Mouse (Mus musculus) forebrain, embryonic 14.5 days (tissue): ENCODE measurements around the gene Nol10. TPM values are rescaled to one million over a fixed set of nuclear protein-coding genes. Genes with fewer than 3 reads are reported as not detected.

Experiments used
- ATAC-seq: fragments of 200-750 bp; cut with Nextera tagmentation; 2 replicates; pipeline ENCODE4 v1.8.0; 2017; ENCODE audit warnings: mild to moderate bottlenecking, moderate library complexity
- DNase-seq: peaks from one replicate; pipeline ENCODE4 v3.0.0-alpha.2; 2015; ENCODE audit warnings: low spot score
- H3K27ac ChIP-seq: fragments of 300-500 bp; sonication (generic); 2 replicates; pipeline ENCODE4 v1.5.1; 2014; ENCODE audit warnings: low read depth, mild to moderate bottlenecking, control low read depth, low read length, moderate library complexity
- H3K27me3 ChIP-seq: fragments of 300-500 bp; sonication (generic); replicated peaks from 2 replicates; pipeline ENCODE4 v1.6.1; 2014; ENCODE audit warnings: low read length, control low read depth, mixed read lengths; ENCODE audit not compliant: control insufficient read depth, insufficient read depth
- H3K36me3 ChIP-seq: fragments of 300-500 bp; sonication (generic); 2 replicates; pipeline ENCODE4 v1.6.1; 2014; ENCODE audit warnings: low read length, control low read depth; ENCODE audit not compliant: control insufficient read depth, insufficient read depth
- H3K4me1 ChIP-seq: fragments of 300-500 bp; sonication (generic); 2 replicates; pipeline ENCODE4 v1.6.1; 2014; ENCODE audit warnings: antibody characterized with exemption, low read length, control low read depth; ENCODE audit not compliant: control insufficient read depth, insufficient read depth
- H3K4me2 ChIP-seq: fragments of 300-500 bp; sonication (generic); 2 replicates; pipeline ENCODE4 v1.6.1; 2014; ENCODE audit warnings: mild to moderate bottlenecking, control low read depth, low read length
- H3K4me3 ChIP-seq: fragments of 300-500 bp; sonication (generic); 2 replicates; pipeline ENCODE4 v1.5.1; 2014; ENCODE audit warnings: low read depth, low read length, control low read depth
- H3K9ac ChIP-seq: fragments of 300-500 bp; sonication (generic); 2 replicates; pipeline ENCODE4 v1.6.1; 2014; ENCODE audit warnings: mild to moderate bottlenecking, low read length, control low read depth, moderate library complexity
- H3K9me3 ChIP-seq: fragments of 300-500 bp; sonication (generic); replicated peaks from 2 replicates; pipeline ENCODE4 v1.6.1; 2016; ENCODE audit warnings: low read length, control low read depth, mixed read lengths; ENCODE audit not compliant: control insufficient read depth
- WGBS: fragments of 180-500 bp; shearing (Covaris S2); extraction: QIAGEN DNeasy Blood & Tissue Kit; methylation state at CpG from one replicate; pipeline ENCODE4 v1.1.7; 2014; 5-methylcytosine and 5-hydroxymethylcytosine counted together
- polyA plus RNA-seq: library from polyadenylated mRNA; unstranded; fragments of >200 nt; fragmentation: Nextera tagmentation; extraction: Ambion mirVana; gene quantifications from 2 replicates; pipeline ENCODE4 v1.2.1, GENCODE M21; 2014

Nol10 gene
- polyA plus RNA-seq, 1 experiment from 2014 or later: 19.5 TPM

GRCm38 (mm10) chr12:17372696-17373095, 24.4 kb downstream of the Nol10 start:
- no peak for ATAC-seq
- WGBS: 83% methylated on average over 3 of the region's 3 CpGs
- H3K27me3 ChIP-seq: no peaks in the 10 kb centered on the region

GRCm38 (mm10) chr12:17373470-17373975, 25.3 kb downstream of the Nol10 start:
- H3K4me2 ChIP-seq: no peak overlapping the region
- no peaks in the 10 kb centered on the region for H3K9me3 ChIP-seq
- no peak overlapping the region for H3K27ac ChIP-seq
- H3K4me3 ChIP-seq: no peak overlapping the region
- ATAC-seq (no peak), DNase-seq (no peak)
- no peak overlapping the region for H3K9ac ChIP-seq
- 99% methylated on average over 5 of the region's 5 CpGs for WGBS
- no peaks in the 10 kb centered on the region for H3K27me3 ChIP-seq
- no peaks in the 10 kb centered on the region for H3K4me1 ChIP-seq
- peaks cover 73% of the 10 kb centered on the region for H3K36me3 ChIP-seq

More at GRCm38 (mm10) chr12:17372696-17373095, 24.4 kb downstream of the Nol10 start:
- Histone ChIP-seq H3K9me3 (no peaks in the 10 kb centered on the region), H3K9ac (no peak overlapping the region), H3K4me2 (no peak overlapping the region), H3K4me3 (no peak overlapping the region), H3K4me1 (no peaks in the 10 kb centered on the region), H3K36me3 (peaks cover 71% of the 10 kb centered on the region), H3K27ac (no peak overlapping the region)
- no peak for DNase-seq

- H3K4me2 ChIP-seq: no peak overlapping the region
- peaks cover 75% of the 10 kb centered on the region for H3K36me3 ChIP-seq
- H3K4me3 ChIP-seq: no peak overlapping the region
- no peaks in the 10 kb centered on the region for H3K27me3 ChIP-seq
- 94% methylated on average over 4 of the region's 4 CpGs for WGBS
- H3K9ac ChIP-seq: no peak overlapping the region
- H3K9me3 ChIP-seq: no peaks in the 10 kb centered on the region
- no peak for ATAC-seq
- H3K4me1 ChIP-seq: no peaks in the 10 kb centered on the region
- DNase-seq: no peak
- H3K27ac ChIP-seq: no peak overlapping the region
Measured at GRCm38 (mm10) chr12:17375243-17375642, 27.0 kb downstream of the Nol10 start.

GRCm38 (mm10) chr12:17376521-17376920, 28.3 kb downstream of the Nol10 start:
- Histone ChIP-seq H3K9me3 (no peaks in the 10 kb centered on the region), H3K4me1 (no peaks in the 10 kb centered on the region), H3K9ac (no peak overlapping the region), H3K4me2 (no peak overlapping the region), H3K4me3 (no peak overlapping the region), H3K36me3 (peaks cover 77% of the 10 kb centered on the region), H3K27me3 (no peaks in the 10 kb centered on the region), H3K27ac (no peak overlapping the region)
- DNase-seq (no peak), ATAC-seq (no peak)
- WGBS: 84% methylated on average over 6 of the region's 6 CpGs

- peaks cover 55% of the 10 kb centered on the region for H3K36me3 ChIP-seq
Measured at GRCm38 (mm10) chr12:17380991-17381390, 32.7 kb downstream of the Nol10 start.

GRCm38 (mm10) chr12:17382759-17383158, 34.5 kb downstream of the Nol10 start:
- ATAC-seq (no peak), DNase-seq (no peak)
- Histone ChIP-seq H3K4me3 (no peak overlapping the region), H3K9me3 (no peaks in the 10 kb centered on the region), H3K4me1 (no peaks in the 10 kb centered on the region), H3K4me2 (no peak overlapping the region), H3K9ac (no peak overlapping the region), H3K27ac (no peak overlapping the region), H3K36me3 (peaks cover 41% of the 10 kb centered on the region), H3K27me3 (no peaks in the 10 kb centered on the region)
- 92% methylated on average over 7 of the region's 7 CpGs for WGBS

More at GRCm38 (mm10) chr12:17380991-17381390, 32.7 kb downstream of the Nol10 start:
- Histone ChIP-seq H3K4me1 (no peaks in the 10 kb centered on the region), H3K4me3 (no peak overlapping the region), H3K27ac (no peak overlapping the region), H3K9ac (no peak overlapping the region), H3K4me2 (no peak overlapping the region), H3K9me3 (no peaks in the 10 kb centered on the region), H3K27me3 (no peaks in the 10 kb centered on the region)
- 94% methylated on average over 6 of the region's 6 CpGs for WGBS
- ATAC-seq (no peak), DNase-seq (no peak)

- no peak overlapping the region for H3K4me2 ChIP-seq
- WGBS: 83% methylated on average over 3 of the region's 3 CpGs
- H3K4me1 ChIP-seq: no peaks in the 10 kb centered on the region
- H3K27me3 ChIP-seq: no peaks in the 10 kb centered on the region
- peaks cover 13% of the 10 kb centered on the region for H3K36me3 ChIP-seq
- no peak overlapping the region for H3K27ac ChIP-seq
- H3K4me3 ChIP-seq: no peak overlapping the region
- DNase-seq (no peak), ATAC-seq (no peak)
- no peaks in the 10 kb centered on the region for H3K9me3 ChIP-seq
- no peak overlapping the region for H3K9ac ChIP-seq
Measured at GRCm38 (mm10) chr12:17386896-17387295, 38.6 kb downstream of the Nol10 start.

- WGBS: 88% methylated on average over 12 of the region's 12 CpGs
- no peaks in the 10 kb centered on the region for H3K4me1 ChIP-seq
Measured at GRCm38 (mm10) chr12:17387332-17388135, 39.3 kb downstream of the Nol10 start.

GRCm38 (mm10) chr12:17388136-17388437, 39.8 kb downstream of the Nol10 start:
- Histone ChIP-seq H3K9ac (no peak overlapping the region), H3K4me2 (no peak overlapping the region), H3K27me3 (no peaks in the 10 kb centered on the region), H3K4me3 (no peak overlapping the region), H3K27ac (no peak overlapping the region), H3K4me1 (no peaks in the 10 kb centered on the region), H3K9me3 (no peaks in the 10 kb centered on the region), H3K36me3 (0 out of 2 replicates have a peak, but pooled peaks cover 8% of the 10 kb centered on the region)
- DNase-seq (no peak), ATAC-seq (no peak)
- 100% methylated on average over 1 of the region's 1 CpGs for WGBS

More at GRCm38 (mm10) chr12:17387332-17388135, 39.3 kb downstream of the Nol10 start:
- no peaks in the 10 kb centered on the region for H3K27me3 ChIP-seq
- H3K4me2 ChIP-seq: no peak overlapping the region
- peaks cover 9% of the 10 kb centered on the region for H3K36me3 ChIP-seq
- no peak overlapping the region for H3K4me3 ChIP-seq
- no peak overlapping the region for H3K9ac ChIP-seq
- H3K27ac ChIP-seq: no peak overlapping the region
- no peaks in the 10 kb centered on the region for H3K9me3 ChIP-seq
- ATAC-seq (no peak), DNase-seq (no peak)
